Mouse (Mus musculus): ENCODE measurements around the gene Pygm. TPM values are rescaled to one million over a fixed set of nuclear protein-coding genes. Genes with fewer than 3 reads are reported as not detected.

The Pygm gene
- polyA plus RNA-seq, 1 experiment from 2014 or later, result 1.6 TPM

GRCm38 (mm10) chr19:6363411-6364240, 20.6 kb upstream of the Pygm start, which contains the start of gene Sf1:
TSS of gene Sf1 (plus strand) at chr19:6363690.
- WGBS, result under 1% methylated on average over 66 of the region's 85 CpGs
- Histone ChIP-seq H3K27me3 (ENCODE audit: control insufficient read depth, insufficient read depth, low read length) (no peaks in the 10 kb centered on the region), H3K4me1 (replicated peaks; ENCODE audit: control insufficient read depth, insufficient read depth, low read length) (0 out of 2 replicates have a peak, but pooled peaks cover 4% of the 10 kb centered on the region), H3K9ac (ENCODE audit: low read depth, low read length) (peak within 1 kb of the TSS; percentile 90), H3K36me3 (ENCODE audit: control insufficient read depth, insufficient read depth, low read length) (peaks cover 5% of the 10 kb centered on the region), H3K4me3 (ENCODE audit: low read depth, low read length) (peak within 1 kb of the TSS; percentile 76), H3K9me3 (ENCODE audit: control insufficient read depth, low read length) (no peaks in the 10 kb centered on the region), H3K27ac (ENCODE audit: low read depth, low read length) (peak within 1 kb of the TSS; percentile 96), H3K4me2 (replicated peaks; ENCODE audit: low read depth, low read length) (peak within 1 kb of the TSS; percentile 66)
- peak; percentile 98 for ATAC-seq (ENCODE audit: low FRiP score)
- DNase-seq (ENCODE audit: low spot score), result peak; percentile 100

GRCm38 (mm10) chr19:6364317-6364725, 19.9 kb upstream of the Pygm start:
- Histone ChIP-seq H3K9ac (ENCODE audit: low read depth, low read length) (peak overlapping the region; percentile 90), H3K27me3 (ENCODE audit: control insufficient read depth, insufficient read depth, low read length) (no peaks in the 10 kb centered on the region), H3K36me3 (ENCODE audit: control insufficient read depth, insufficient read depth, low read length) (peaks cover 5% of the 10 kb centered on the region), H3K4me2 (replicated peaks; ENCODE audit: low read depth, low read length) (peak overlapping the region; percentile 66), H3K4me3 (ENCODE audit: low read depth, low read length) (peak overlapping the region; percentile 76), H3K4me1 (replicated peaks; ENCODE audit: control insufficient read depth, insufficient read depth, low read length) (0 out of 2 replicates have a peak, but pooled peaks cover 4% of the 10 kb centered on the region), H3K27ac (ENCODE audit: low read depth, low read length) (peak overlapping the region; percentile 96), H3K9me3 (ENCODE audit: control insufficient read depth, low read length) (no peaks in the 10 kb centered on the region)
- ATAC-seq (ENCODE audit: low FRiP score) (no peak), DNase-seq (ENCODE audit: low spot score) (peak; percentile 93)
- WGBS, result under 1% methylated on average over 52 of the region's 55 CpGs

GRCm38 (mm10) chr19:6364842-6365241, 19.4 kb upstream of the Pygm start:
- ATAC-seq (ENCODE audit: low FRiP score) (no peak), DNase-seq (ENCODE audit: low spot score) (no peak)
- H3K4me3 ChIP-seq (ENCODE audit: low read depth, low read length), result peak overlapping the region; percentile 76
- no peaks in the 10 kb centered on the region for H3K27me3 ChIP-seq (ENCODE audit: control insufficient read depth, insufficient read depth, low read length)
- no peak overlapping the region for H3K27ac ChIP-seq (ENCODE audit: low read depth, low read length)
- H3K9me3 ChIP-seq (ENCODE audit: control insufficient read depth, low read length), result no peaks in the 10 kb centered on the region
- 0 out of 2 replicates have a peak, but pooled peaks cover 4% of the 10 kb centered on the region for H3K4me1 ChIP-seq (replicated peaks; ENCODE audit: control insufficient read depth, insufficient read depth, low read length)
- H3K36me3 ChIP-seq (ENCODE audit: control insufficient read depth, insufficient read depth, low read length), result peaks cover 7% of the 10 kb centered on the region
- H3K4me2 ChIP-seq (replicated peaks; ENCODE audit: low read depth, low read length), result peak overlapping the region; percentile 66
- 1% methylated on average over 2 of the region's 2 CpGs for WGBS
- peak overlapping the region; percentile 90 for H3K9ac ChIP-seq (ENCODE audit: low read depth, low read length)

GRCm38 (mm10) chr19:6370175-6370574, 14.0 kb upstream of the Pygm start:
- no peak overlapping the region for H3K27ac ChIP-seq (ENCODE audit: low read depth, low read length)
- no peak overlapping the region for H3K9ac ChIP-seq (ENCODE audit: low read depth, low read length)
- no peak overlapping the region for H3K4me3 ChIP-seq (ENCODE audit: low read depth, low read length)
- no peaks in the 10 kb centered on the region for H3K27me3 ChIP-seq (ENCODE audit: control insufficient read depth, insufficient read depth, low read length)
- H3K4me1 ChIP-seq (replicated peaks; ENCODE audit: control insufficient read depth, insufficient read depth, low read length), result 0 out of 2 replicates have a peak, but pooled peaks cover 2% of the 10 kb centered on the region
- no peak for ATAC-seq (ENCODE audit: low FRiP score)
- no peaks in the 10 kb centered on the region for H3K9me3 ChIP-seq (ENCODE audit: control insufficient read depth, low read length)
- no peak for DNase-seq (ENCODE audit: low spot score)
- H3K36me3 ChIP-seq (ENCODE audit: control insufficient read depth, insufficient read depth, low read length), result peaks cover 43% of the 10 kb centered on the region
- H3K4me2 ChIP-seq (replicated peaks; ENCODE audit: low read depth, low read length), result no peak overlapping the region
- WGBS, result 95% methylated on average over 2 of the region's 2 CpGs

- H3K4me2 ChIP-seq (replicated peaks; ENCODE audit: low read depth, low read length), result no peak overlapping the region
- H3K27ac ChIP-seq (ENCODE audit: low read depth, low read length), result no peak overlapping the region
- H3K27me3 ChIP-seq (ENCODE audit: control insufficient read depth, insufficient read depth, low read length), result no peaks in the 10 kb centered on the region
- H3K4me3 ChIP-seq (ENCODE audit: low read depth, low read length), result no peak overlapping the region
- no peaks in the 10 kb centered on the region for H3K4me1 ChIP-seq (replicated peaks; ENCODE audit: control insufficient read depth, insufficient read depth, low read length)
- WGBS, result 95% methylated on average over 3 of the region's 3 CpGs
- ATAC-seq (ENCODE audit: low FRiP score) (no peak), DNase-seq (ENCODE audit: low spot score) (no peak)
- peaks cover 55% of the 10 kb centered on the region for H3K36me3 ChIP-seq (ENCODE audit: control insufficient read depth, insufficient read depth, low read length)
- no peaks in the 10 kb centered on the region for H3K9me3 ChIP-seq (ENCODE audit: control insufficient read depth, low read length)
- H3K9ac ChIP-seq (ENCODE audit: low read depth, low read length), result no peak overlapping the region
These were observed 11.8 kb upstream of the Pygm start for GRCm38 (mm10) chr19:6372433-6372832.

- 70% methylated on average over 12 of the region's 12 CpGs for WGBS
These were observed 10.4 kb upstream of the Pygm start for GRCm38 (mm10) chr19:6373539-6374400.

GRCm38 (mm10) chr19:6374571-6374970, 9.6 kb upstream of the Pygm start:
- DNase-seq (ENCODE audit: low spot score) (no peak), ATAC-seq (ENCODE audit: low FRiP score) (no peak)
- Histone ChIP-seq H3K27me3 (ENCODE audit: control insufficient read depth, insufficient read depth, low read length) (no peaks in the 10 kb centered on the region), H3K27ac (ENCODE audit: low read depth, low read length) (no peak overlapping the region), H3K9ac (ENCODE audit: low read depth, low read length) (no peak overlapping the region), H3K9me3 (ENCODE audit: control insufficient read depth, low read length) (no peaks in the 10 kb centered on the region), H3K4me2 (replicated peaks; ENCODE audit: low read depth, low read length) (no peak overlapping the region), H3K4me3 (ENCODE audit: low read depth, low read length) (no peak overlapping the region), H3K36me3 (ENCODE audit: control insufficient read depth, insufficient read depth, low read length) (peaks cover 56% of the 10 kb centered on the region), H3K4me1 (replicated peaks; ENCODE audit: control insufficient read depth, insufficient read depth, low read length) (no peaks in the 10 kb centered on the region)
- WGBS, result 99% methylated on average over 9 of the region's 10 CpGs

More at GRCm38 (mm10) chr19:6373539-6374400, 10.4 kb upstream of the Pygm start:
- peaks cover 56% of the 10 kb centered on the region for H3K36me3 ChIP-seq (ENCODE audit: control insufficient read depth, insufficient read depth, low read length)
- H3K4me2 ChIP-seq (replicated peaks; ENCODE audit: low read depth, low read length), result no peak overlapping the region
- DNase-seq (ENCODE audit: low spot score), result peak; percentile 88
- H3K9me3 ChIP-seq (ENCODE audit: control insufficient read depth, low read length), result no peaks in the 10 kb centered on the region
- H3K27me3 ChIP-seq (ENCODE audit: control insufficient read depth, insufficient read depth, low read length), result no peaks in the 10 kb centered on the region
- no peak overlapping the region for H3K4me3 ChIP-seq (ENCODE audit: low read depth, low read length)
- no peak overlapping the region for H3K27ac ChIP-seq (ENCODE audit: low read depth, low read length)
- 0 out of 2 replicates have a peak, but pooled peaks have one; percentile 10 for ATAC-seq (ENCODE audit: low FRiP score)
- H3K9ac ChIP-seq (ENCODE audit: low read depth, low read length), result no peak overlapping the region
- H3K4me1 ChIP-seq (replicated peaks; ENCODE audit: control insufficient read depth, insufficient read depth, low read length), result no peaks in the 10 kb centered on the region

- Histone ChIP-seq H3K27me3 (ENCODE audit: control insufficient read depth, insufficient read depth, low read length) (no peaks in the 10 kb centered on the region), H3K27ac (ENCODE audit: low read depth, low read length) (no peak overlapping the region), H3K36me3 (ENCODE audit: control insufficient read depth, insufficient read depth, low read length) (peaks cover 50% of the 10 kb centered on the region), H3K4me2 (replicated peaks; ENCODE audit: low read depth, low read length) (no peak overlapping the region), H3K4me3 (ENCODE audit: low read depth, low read length) (no peak overlapping the region), H3K4me1 (replicated peaks; ENCODE audit: control insufficient read depth, insufficient read depth, low read length) (no peaks in the 10 kb centered on the region), H3K9me3 (ENCODE audit: control insufficient read depth, low read length) (no peaks in the 10 kb centered on the region), H3K9ac (ENCODE audit: low read depth, low read length) (no peak overlapping the region)
- no peak for DNase-seq (ENCODE audit: low spot score)
- ATAC-seq (ENCODE audit: low FRiP score), result peak; percentile 43
- 91% methylated on average over 29 of the region's 42 CpGs for WGBS
These were observed 8.6 kb upstream of the Pygm start for GRCm38 (mm10) chr19:6375423-6376254.
